Mouse (Mus musculus) cortical plate, adult 2 months (tissue): ENCODE results near the gene Gm10203.

Source experiments
- CTCF ChIP-seq: fragments of 200-500 bp; IDR thresholded peaks from 2 replicates; pipeline ENCODE4 v1.5.1; 2011; ENCODE audit warnings: mild to moderate bottlenecking, control low read depth, low read length; ENCODE audit not compliant: insufficient read depth; ENCODE audit errors: extremely low read depth
- POLR2A ChIP-seq: fragments of 200-500 bp; IDR thresholded peaks from 2 replicates; pipeline ENCODE4 v1.6.1; 2011; ENCODE audit warnings: mild to moderate bottlenecking, low read length, control low read depth; ENCODE audit not compliant: insufficient read depth; ENCODE audit errors: extremely low read depth

DNA sequence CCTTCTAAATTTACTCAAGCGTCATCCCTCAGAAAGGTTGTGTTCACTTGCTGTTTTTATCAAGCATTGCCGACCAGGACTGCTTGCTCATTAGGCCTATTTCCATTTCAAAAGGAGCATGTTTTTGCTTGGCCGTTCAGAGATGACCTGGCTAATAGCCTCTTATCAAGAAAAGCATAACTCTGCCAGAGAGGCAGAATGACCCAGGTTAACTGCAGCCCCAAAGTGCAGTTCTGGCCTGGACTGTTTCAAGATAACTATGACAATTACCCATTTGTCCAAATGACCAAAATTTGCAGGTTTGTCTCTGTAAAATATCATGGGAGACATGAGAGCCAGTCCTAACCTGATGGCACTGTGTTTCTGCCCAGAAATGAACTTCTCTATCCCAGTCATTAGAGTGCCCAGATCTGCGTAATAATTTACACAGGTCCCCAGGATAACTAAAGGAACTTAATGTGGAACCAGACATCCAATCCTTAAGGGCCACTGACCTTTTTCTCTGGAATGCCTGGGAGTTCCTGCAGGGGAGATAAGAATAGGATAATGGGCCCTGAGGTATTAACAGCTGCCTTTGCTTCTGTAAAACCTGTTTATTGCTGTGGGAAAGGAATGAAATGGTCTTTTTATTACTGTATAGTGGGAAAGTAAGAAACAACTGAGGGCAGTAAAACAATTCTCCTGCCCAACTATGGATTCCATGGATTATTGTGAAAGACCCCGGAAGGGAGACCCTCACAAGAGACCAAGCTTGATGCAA lies 4.6 kb downstream of the Gm10203 start:
- TF ChIP-seq POLR2A (no peak), CTCF (no peak)
